Mouse (Mus musculus): ENCODE data around the gene Kdm6b. TPM values are rescaled to one million over a fixed set of nuclear protein-coding genes. Genes with fewer than 3 reads are reported as not detected.

Gene Kdm6b
- polyA plus RNA-seq, 1 experiment from 2014 or later, result 36.4 TPM

GRCm38 (mm10) chr11:69433189-69433588 is 19.7 kb upstream of the Kdm6b start:
- 74% methylated on average over 6 of the region's 6 CpGs for WGBS
- H3K4me2 ChIP-seq (ENCODE audit: low read length), result no peak overlapping the region
- no peak for ATAC-seq

DNA sequence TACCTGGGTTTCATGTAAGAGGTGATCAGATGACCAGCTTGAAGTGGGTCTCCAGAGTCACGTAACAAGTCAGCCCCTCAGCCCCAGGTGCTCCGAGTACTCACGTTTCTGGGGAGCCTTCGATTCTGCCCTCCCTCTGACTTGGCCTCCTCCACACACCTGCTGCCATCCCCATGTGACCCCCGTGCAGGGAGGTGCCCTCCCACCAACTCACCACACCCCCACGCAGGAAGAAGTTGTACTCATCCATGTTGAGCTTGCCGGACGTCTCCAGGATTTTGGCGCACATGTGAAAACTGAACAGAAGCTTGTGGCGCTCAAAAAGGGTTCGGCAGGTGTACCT is 19.1 kb upstream of the Kdm6b start:
- Histone ChIP-seq H3K4me1 (ENCODE audit: control insufficient read depth, insufficient read depth, low read length) (0 out of 2 replicates have a peak, but pooled peaks cover 2% of the 10 kb centered on the region), H3K9me3 (replicated peaks; ENCODE audit: control insufficient read depth, low read length, poor library complexity, severe bottlenecking) (no peaks in the 10 kb centered on the region), H3K27ac (ENCODE audit: low read length) (no peak overlapping the region), H3K36me3 (ENCODE audit: control insufficient read depth, insufficient read depth, low read length) (no peaks in the 10 kb centered on the region), H3K9ac (ENCODE audit: low read depth, low read length) (no peak overlapping the region), H3K27me3 (ENCODE audit: control insufficient read depth, insufficient read depth, low read depth, low read length) (no peaks in the 10 kb centered on the region), H3K4me2 (ENCODE audit: low read length) (no peak overlapping the region), H3K4me3 (ENCODE audit: low read depth, low read length) (no peak overlapping the region)
- 0 out of 2 replicates have a peak, but pooled peaks have one; percentile 45 for ATAC-seq
- WGBS, result 74% methylated on average over 11 of the region's 11 CpGs

More at GRCm38 (mm10) chr11:69433189-69433588, 19.7 kb upstream of the Kdm6b start:
- Histone ChIP-seq H3K27me3 (ENCODE audit: control insufficient read depth, insufficient read depth, low read depth, low read length) (no peaks in the 10 kb centered on the region), H3K4me3 (ENCODE audit: low read depth, low read length) (no peak overlapping the region), H3K36me3 (ENCODE audit: control insufficient read depth, insufficient read depth, low read length) (no peaks in the 10 kb centered on the region), H3K27ac (ENCODE audit: low read length) (no peak overlapping the region), H3K9ac (ENCODE audit: low read depth, low read length) (no peak overlapping the region), H3K9me3 (replicated peaks; ENCODE audit: control insufficient read depth, low read length, poor library complexity, severe bottlenecking) (no peaks in the 10 kb centered on the region), H3K4me1 (ENCODE audit: control insufficient read depth, insufficient read depth, low read length) (0 out of 2 replicates have a peak, but pooled peaks cover 2% of the 10 kb centered on the region)

DNA sequence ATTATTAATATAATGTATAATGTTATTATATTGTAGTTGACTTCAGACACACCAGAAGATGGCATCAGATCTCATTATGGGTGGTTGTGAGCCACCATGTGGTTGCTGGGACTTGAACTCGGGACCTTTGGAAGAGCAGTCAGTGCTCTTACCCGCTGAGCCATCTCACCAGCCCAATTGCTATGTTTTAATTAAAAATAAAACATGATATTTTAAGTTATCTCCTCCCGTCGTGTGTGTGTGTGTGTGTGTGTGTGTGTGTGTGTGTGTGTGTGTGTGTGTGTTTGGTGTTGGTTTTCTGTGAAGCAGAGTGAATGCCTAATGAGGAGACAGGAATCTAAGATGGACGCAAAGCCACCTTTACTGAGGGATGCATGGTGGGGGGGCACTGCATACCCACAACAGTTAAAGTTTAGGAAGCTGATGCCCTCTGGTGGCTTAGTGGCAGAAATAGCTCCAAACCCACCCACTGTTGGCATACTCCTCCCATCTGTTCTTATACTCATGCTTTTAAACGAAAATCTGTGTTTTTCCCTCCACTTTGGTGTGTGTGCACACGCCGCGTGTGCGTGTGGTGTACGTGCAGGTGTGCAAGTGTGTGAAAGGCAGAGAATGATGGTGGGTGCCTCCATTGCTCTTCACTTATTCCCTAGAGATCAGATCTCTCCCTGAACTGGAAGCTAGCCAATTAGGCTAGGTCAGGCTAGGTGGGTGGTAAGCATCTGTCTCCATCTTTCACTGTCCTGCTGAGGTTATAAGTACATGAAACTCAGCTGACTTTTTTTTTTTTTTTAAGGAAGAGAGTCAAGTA is 18.6 kb upstream of the Kdm6b start:
- H3K4me1 ChIP-seq (ENCODE audit: control insufficient read depth, insufficient read depth, low read length), result 0 out of 2 replicates have a peak, but pooled peaks cover 2% of the 10 kb centered on the region
- H3K4me2 ChIP-seq (ENCODE audit: low read length), result no peak overlapping the region
- no peaks in the 10 kb centered on the region for H3K9me3 ChIP-seq (replicated peaks; ENCODE audit: control insufficient read depth, low read length, poor library complexity, severe bottlenecking)
- H3K36me3 ChIP-seq (ENCODE audit: control insufficient read depth, insufficient read depth, low read length), result no peaks in the 10 kb centered on the region
- no peak overlapping the region for H3K27ac ChIP-seq (ENCODE audit: low read length)
- no peak overlapping the region for H3K9ac ChIP-seq (ENCODE audit: low read depth, low read length)
- WGBS, result 26% methylated on average over 11 of the region's 11 CpGs
- H3K4me3 ChIP-seq (ENCODE audit: low read depth, low read length), result no peak overlapping the region
- no peaks in the 10 kb centered on the region for H3K27me3 ChIP-seq (ENCODE audit: control insufficient read depth, insufficient read depth, low read depth, low read length)
- ATAC-seq, result peak; percentile 86

DNA sequence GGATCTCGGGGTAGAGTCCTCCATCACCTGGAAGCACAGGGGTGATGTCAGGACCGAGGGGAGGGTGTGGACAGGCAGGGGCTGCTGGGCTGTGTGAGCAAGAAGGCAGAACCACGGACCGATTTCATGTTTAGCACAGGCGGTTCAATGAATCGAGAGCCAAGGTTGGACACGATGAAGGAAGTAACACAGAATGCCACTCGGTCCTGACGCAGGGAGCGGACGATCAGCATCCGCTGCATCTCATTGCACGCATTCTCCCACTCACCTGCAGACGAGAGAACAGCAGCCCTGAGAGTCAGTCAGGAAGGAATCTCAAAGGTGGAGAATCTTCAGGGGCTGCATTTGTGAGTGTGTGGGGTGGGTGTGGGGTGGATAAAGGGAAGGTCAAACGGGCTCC is 17.2 kb upstream of the Kdm6b start:
- Histone ChIP-seq H3K9ac (ENCODE audit: low read depth, low read length) (no peak overlapping the region), H3K4me2 (ENCODE audit: low read length) (no peak overlapping the region), H3K4me1 (ENCODE audit: control insufficient read depth, insufficient read depth, low read length) (0 out of 2 replicates have a peak, but pooled peaks cover 2% of the 10 kb centered on the region), H3K36me3 (ENCODE audit: control insufficient read depth, insufficient read depth, low read length) (no peaks in the 10 kb centered on the region), H3K27ac (ENCODE audit: low read length) (no peak overlapping the region), H3K4me3 (ENCODE audit: low read depth, low read length) (no peak overlapping the region), H3K27me3 (ENCODE audit: control insufficient read depth, insufficient read depth, low read depth, low read length) (no peaks in the 10 kb centered on the region), H3K9me3 (replicated peaks; ENCODE audit: control insufficient read depth, low read length, poor library complexity, severe bottlenecking) (no peaks in the 10 kb centered on the region)
- ATAC-seq, result no peak
- WGBS, result 86% methylated on average over 15 of the region's 15 CpGs

- 0 out of 2 replicates have a peak, but pooled peaks cover 2% of the 10 kb centered on the region for H3K4me1 ChIP-seq (ENCODE audit: control insufficient read depth, insufficient read depth, low read length)
- H3K9me3 ChIP-seq (replicated peaks; ENCODE audit: control insufficient read depth, low read length, poor library complexity, severe bottlenecking), result no peaks in the 10 kb centered on the region
- H3K4me3 ChIP-seq (ENCODE audit: low read depth, low read length), result no peak overlapping the region
- 57% methylated on average over 2 of the region's 2 CpGs for WGBS
- H3K27ac ChIP-seq (ENCODE audit: low read length), result no peak overlapping the region
- no peak overlapping the region for H3K9ac ChIP-seq (ENCODE audit: low read depth, low read length)
- H3K27me3 ChIP-seq (ENCODE audit: control insufficient read depth, insufficient read depth, low read depth, low read length), result no peaks in the 10 kb centered on the region
- no peak for ATAC-seq
- H3K36me3 ChIP-seq (ENCODE audit: control insufficient read depth, insufficient read depth, low read length), result no peaks in the 10 kb centered on the region
- H3K4me2 ChIP-seq (ENCODE audit: low read length), result no peak overlapping the region
Measured at GRCm38 (mm10) chr11:69429313-69429712, 15.8 kb upstream of the Kdm6b start.

- Histone ChIP-seq H3K27me3 (ENCODE audit: control insufficient read depth, insufficient read depth, low read depth, low read length) (no peaks in the 10 kb centered on the region), H3K27ac (ENCODE audit: low read length) (no peak overlapping the region), H3K4me1 (ENCODE audit: control insufficient read depth, insufficient read depth, low read length) (0 out of 2 replicates have a peak, but pooled peaks cover 2% of the 10 kb centered on the region), H3K4me2 (ENCODE audit: low read length) (no peak overlapping the region), H3K4me3 (ENCODE audit: low read depth, low read length) (no peak overlapping the region), H3K9me3 (replicated peaks; ENCODE audit: control insufficient read depth, low read length, poor library complexity, severe bottlenecking) (no peaks in the 10 kb centered on the region), H3K36me3 (ENCODE audit: control insufficient read depth, insufficient read depth, low read length) (no peaks in the 10 kb centered on the region), H3K9ac (ENCODE audit: low read depth, low read length) (no peak overlapping the region)
- WGBS, result 20% methylated on average over 4 of the region's 4 CpGs
- no peak for ATAC-seq
Measured at GRCm38 (mm10) chr11:69428751-69429150, 15.3 kb upstream of the Kdm6b start.

GRCm38 (mm10) chr11:69426246-69426645 is 12.8 kb upstream of the Kdm6b start:
- Histone ChIP-seq H3K27me3 (ENCODE audit: control insufficient read depth, insufficient read depth, low read depth, low read length) (peaks cover 16% of the 10 kb centered on the region), H3K4me1 (ENCODE audit: control insufficient read depth, insufficient read depth, low read length) (no peaks in the 10 kb centered on the region), H3K4me2 (ENCODE audit: low read length) (no peak overlapping the region), H3K27ac (ENCODE audit: low read length) (no peak overlapping the region), H3K9ac (ENCODE audit: low read depth, low read length) (0 out of 2 replicates have a peak overlapping the region, but pooled peaks have one; percentile 11), H3K4me3 (ENCODE audit: low read depth, low read length) (no peak overlapping the region), H3K9me3 (replicated peaks; ENCODE audit: control insufficient read depth, low read length, poor library complexity, severe bottlenecking) (no peaks in the 10 kb centered on the region), H3K36me3 (ENCODE audit: control insufficient read depth, insufficient read depth, low read length) (no peaks in the 10 kb centered on the region)
- no peak for ATAC-seq
- 67% methylated on average over 2 of the region's 2 CpGs for WGBS

DNA sequence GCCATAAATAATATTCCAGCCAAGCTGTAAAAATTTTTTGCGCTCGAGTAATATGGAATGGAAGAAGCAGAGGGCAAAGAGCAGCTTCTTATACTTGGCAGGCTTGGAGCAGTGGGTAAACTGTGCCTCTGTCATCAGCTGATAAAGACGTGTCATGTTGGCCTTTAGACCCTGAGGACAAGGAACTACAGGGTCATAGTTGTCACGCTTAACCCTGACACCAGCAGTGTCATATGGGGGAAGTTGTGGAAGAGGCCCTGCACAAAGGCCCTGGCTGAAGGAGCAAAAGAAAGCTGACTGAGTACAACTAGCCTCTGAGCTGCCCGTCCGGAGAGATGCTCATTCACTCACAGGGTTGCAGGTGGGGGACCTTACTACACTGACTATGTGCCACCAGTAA is 10.4 kb upstream of the Kdm6b start:
- peaks cover 20% of the 10 kb centered on the region for H3K27me3 ChIP-seq (ENCODE audit: control insufficient read depth, insufficient read depth, low read depth, low read length)
- 85% methylated on average over 6 of the region's 6 CpGs for WGBS
- no peaks in the 10 kb centered on the region for H3K9me3 ChIP-seq (replicated peaks; ENCODE audit: control insufficient read depth, low read length, poor library complexity, severe bottlenecking)
- H3K4me2 ChIP-seq (ENCODE audit: low read length), result no peak overlapping the region
- H3K4me1 ChIP-seq (ENCODE audit: control insufficient read depth, insufficient read depth, low read length), result peaks cover 20% of the 10 kb centered on the region
- no peak overlapping the region for H3K27ac ChIP-seq (ENCODE audit: low read length)
- ATAC-seq, result no peak
- no peaks in the 10 kb centered on the region for H3K36me3 ChIP-seq (ENCODE audit: control insufficient read depth, insufficient read depth, low read length)
- H3K9ac ChIP-seq (ENCODE audit: low read depth, low read length), result no peak overlapping the region
- no peak overlapping the region for H3K4me3 ChIP-seq (ENCODE audit: low read depth, low read length)

- WGBS, result 91% methylated on average over 10 of the region's 10 CpGs
- no peak overlapping the region for H3K9ac ChIP-seq (ENCODE audit: low read depth, low read length)
- no peak overlapping the region for H3K4me3 ChIP-seq (ENCODE audit: low read depth, low read length)
- no peak overlapping the region for H3K4me2 ChIP-seq (ENCODE audit: low read length)
- no peaks in the 10 kb centered on the region for H3K9me3 ChIP-seq (replicated peaks; ENCODE audit: control insufficient read depth, low read length, poor library complexity, severe bottlenecking)
- peaks cover 20% of the 10 kb centered on the region for H3K27me3 ChIP-seq (ENCODE audit: control insufficient read depth, insufficient read depth, low read depth, low read length)
- peaks cover 20% of the 10 kb centered on the region for H3K4me1 ChIP-seq (ENCODE audit: control insufficient read depth, insufficient read depth, low read length)
- ATAC-seq, result no peak
- no peak overlapping the region for H3K27ac ChIP-seq (ENCODE audit: low read length)
- no peaks in the 10 kb centered on the region for H3K36me3 ChIP-seq (ENCODE audit: control insufficient read depth, insufficient read depth, low read length)
Measured at GRCm38 (mm10) chr11:69422842-69423241, 9.4 kb upstream of the Kdm6b start.

All from midbrain, embryonic 16.5 days (tissue).